Mouse (Mus musculus) embryonic facial prominence, embryonic 10.5 days (tissue): ENCODE measurements around the gene 4931422A03Rik. TPM values are rescaled to one million over a fixed set of nuclear protein-coding genes. Genes with fewer than 3 reads are reported as not detected.

Experiments
- DNase-seq: peaks from one replicate; pipeline ENCODE4 v3.0.0-alpha.2; 2017; ENCODE audit warnings: low spot score
- H3K27ac ChIP-seq: fragments of 300-500 bp; sonication (generic); replicated peaks from 2 replicates; pipeline ENCODE4 v1.5.1; 2016; ENCODE audit warnings: mild to moderate bottlenecking
- H3K27me3 ChIP-seq: fragments of 300-500 bp; sonication (generic); replicated peaks from 2 replicates; pipeline ENCODE4 v1.6.1; 2016; ENCODE audit warnings: low read depth, mild to moderate bottlenecking; ENCODE audit not compliant: poor library complexity, severe bottlenecking
- H3K36me3 ChIP-seq: fragments of 300-500 bp; sonication (generic); replicated peaks from 2 replicates; pipeline ENCODE4 v1.6.1; 2016; ENCODE audit warnings: mild to moderate bottlenecking, moderate library complexity
- H3K4me1 ChIP-seq: fragments of 300-500 bp; sonication (generic); 2 replicates; pipeline ENCODE4 v1.6.1; 2016
- H3K4me3 ChIP-seq: fragments of 300-500 bp; sonication (generic); 2 replicates; pipeline ENCODE4 v1.5.1; 2016; ENCODE audit warnings: mild to moderate bottlenecking, moderate library complexity
- H3K9me3 ChIP-seq: fragments of 300-500 bp; sonication (generic); 2 replicates; pipeline ENCODE4 v1.6.1; 2016; ENCODE audit warnings: mild to moderate bottlenecking
- WGBS: fragments of 180-500 bp; shearing (Covaris S2); methylation state at CpG from one replicate; pipeline ENCODE4 v1.1.7; 2016; 5-methylcytosine and 5-hydroxymethylcytosine counted together
- polyA plus RNA-seq: library from polyadenylated mRNA; unstranded; fragments of >200 nt; fragmentation: Nextera tagmentation; extraction: Ambion mirVana; gene quantifications from 2 replicates; pipeline ENCODE4 v1.2.1, GENCODE M21; 2016

Gene 4931422A03Rik
- polyA plus RNA-seq, 1 experiment from 2014 or later: 1.6 TPM

DNA sequence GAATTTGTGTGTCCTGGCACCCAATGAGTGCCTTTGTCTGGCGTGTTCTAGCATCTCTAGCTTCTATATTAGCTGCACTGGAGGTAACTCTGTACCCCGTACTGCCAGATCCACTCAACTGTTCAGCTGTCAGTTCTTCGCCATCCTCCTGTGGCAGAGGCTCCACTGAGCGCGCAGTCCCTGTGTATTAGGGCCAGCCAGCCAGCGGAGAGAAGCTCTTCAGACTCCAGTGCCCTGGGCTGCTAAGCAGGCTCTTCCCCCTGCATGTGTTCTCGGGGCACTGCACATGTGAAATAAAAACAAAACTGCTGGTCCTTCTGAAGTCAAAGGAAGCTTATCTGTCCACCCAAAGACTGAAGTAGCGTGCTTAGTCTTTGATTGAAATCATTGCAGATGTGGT, 50.9 kb downstream of the 4931422A03Rik start:
- H3K27ac ChIP-seq: no peak overlapping the region
- no peaks in the 10 kb centered on the region for H3K36me3 ChIP-seq

DNA sequence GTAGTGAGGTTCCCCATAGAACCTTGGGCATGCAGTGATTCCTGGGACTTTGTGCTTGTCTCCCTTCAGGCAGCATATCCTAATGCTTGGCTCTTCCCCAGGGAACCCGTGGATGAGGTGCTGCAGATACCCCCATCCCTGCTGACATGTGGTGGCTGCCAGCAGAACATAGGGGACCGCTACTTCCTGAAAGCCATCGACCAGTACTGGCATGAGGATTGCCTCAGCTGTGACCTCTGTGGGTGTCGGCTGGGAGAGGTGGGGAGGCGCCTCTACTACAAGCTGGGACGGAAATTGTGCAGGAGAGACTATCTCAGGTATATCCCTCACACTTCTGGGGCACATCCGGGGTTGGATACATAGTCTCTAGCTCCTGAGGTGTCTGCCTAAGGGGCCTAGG, 52.3 kb downstream of the 4931422A03Rik start:
- Histone ChIP-seq H3K9me3 (no peaks in the 10 kb centered on the region), H3K4me3 (no peak overlapping the region), H3K36me3 (no peaks in the 10 kb centered on the region), H3K4me1 (peaks cover 10% of the 10 kb centered on the region), H3K27me3 (peaks cover 57% of the 10 kb centered on the region), H3K27ac (no peak overlapping the region)
- 79% methylated on average over 7 of the region's 7 CpGs for WGBS
- DNase-seq: no peak

More for the DNA sequence above, 50.9 kb downstream of the 4931422A03Rik start:
- Histone ChIP-seq H3K4me1 (0 out of 2 replicates have a peak, but pooled peaks cover 2% of the 10 kb centered on the region), H3K9me3 (no peaks in the 10 kb centered on the region), H3K4me3 (no peak overlapping the region), H3K27me3 (peaks cover 44% of the 10 kb centered on the region)
- WGBS: 70% methylated on average over 8 of the region's 8 CpGs
- DNase-seq: no peak

DNA sequence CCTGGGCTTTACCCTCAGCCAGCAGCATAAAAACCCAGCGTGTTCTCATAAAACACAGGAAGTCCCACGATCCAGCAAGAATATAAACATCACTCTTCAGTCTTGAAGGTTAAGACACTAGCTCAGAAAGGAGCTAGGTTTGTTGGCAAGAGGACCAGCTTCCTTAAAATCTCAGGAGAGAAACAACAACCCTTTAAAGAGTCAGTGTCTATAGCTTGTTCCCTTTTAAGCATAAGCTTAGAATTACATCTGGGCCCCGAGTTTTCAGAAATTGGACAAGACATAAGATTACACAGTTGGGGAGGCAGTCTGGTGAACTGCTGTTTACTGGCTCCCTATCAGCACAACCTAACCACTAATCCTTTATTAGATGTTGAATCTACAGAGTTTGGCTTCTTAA, 56.3 kb downstream of the 4931422A03Rik start:
- no peak for DNase-seq
- H3K27ac ChIP-seq: no peak overlapping the region
- H3K9me3 ChIP-seq: no peaks in the 10 kb centered on the region
- peaks cover 25% of the 10 kb centered on the region for H3K4me1 ChIP-seq
- 0 out of 2 replicates have a peak overlapping the region, but pooled peaks have one; percentile 15 for H3K4me3 ChIP-seq
- H3K27me3 ChIP-seq: peaks cover 84% of the 10 kb centered on the region
- 25% methylated on average over 3 of the region's 3 CpGs for WGBS
- H3K36me3 ChIP-seq: no peaks in the 10 kb centered on the region

DNA sequence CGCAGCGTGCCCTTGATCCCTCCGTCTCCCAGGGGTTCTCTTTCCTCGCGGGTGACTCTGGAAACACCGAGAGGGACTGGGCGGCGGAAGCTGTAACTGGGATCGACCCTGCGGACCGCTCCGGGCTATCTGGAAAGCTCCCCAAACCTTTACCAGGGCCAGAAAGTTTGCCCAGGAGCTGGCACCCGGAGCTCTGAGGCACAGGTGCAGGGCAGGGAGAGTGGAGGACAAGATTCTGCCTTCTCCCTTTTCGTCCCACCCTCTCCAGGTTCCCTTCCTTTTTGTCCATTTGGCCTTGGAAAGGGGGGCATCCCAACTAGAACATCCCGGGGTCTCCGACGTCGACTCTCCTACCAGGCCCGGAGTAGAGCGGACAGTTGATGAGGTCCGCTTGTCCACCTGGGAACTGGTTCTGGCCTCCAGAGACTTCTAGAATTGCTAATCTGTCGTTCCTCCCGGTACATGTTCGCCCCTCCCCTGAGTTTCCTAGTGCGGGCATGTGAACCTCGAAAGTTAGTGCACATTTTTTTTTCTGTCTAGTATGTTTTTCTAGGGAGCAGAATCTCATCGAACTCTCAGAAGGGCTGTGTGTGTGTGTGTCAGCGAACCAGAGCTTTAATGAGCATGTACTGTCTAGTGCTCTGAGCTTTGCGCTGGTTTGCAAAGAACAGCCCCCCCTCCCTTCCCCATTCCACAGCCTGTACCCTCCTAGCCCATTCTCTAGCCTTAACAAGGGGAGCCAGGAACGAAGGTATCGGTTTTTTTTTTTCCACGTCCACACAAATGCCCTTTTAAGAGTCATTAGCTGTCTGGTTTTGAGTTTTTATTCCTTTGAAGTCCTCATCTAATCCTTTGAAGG, 57.1 kb downstream of the 4931422A03Rik start:
- peak overlapping the region; percentile 86 for H3K27ac ChIP-seq
- WGBS: 2% methylated on average over 32 of the region's 32 CpGs
- H3K27me3 ChIP-seq: peaks cover 91% of the 10 kb centered on the region
- peak overlapping the region; percentile 74 for H3K4me3 ChIP-seq
- peaks cover 25% of the 10 kb centered on the region for H3K4me1 ChIP-seq
- H3K9me3 ChIP-seq: no peaks in the 10 kb centered on the region
- no peaks in the 10 kb centered on the region for H3K36me3 ChIP-seq
- DNase-seq: peak; percentile 42

DNA sequence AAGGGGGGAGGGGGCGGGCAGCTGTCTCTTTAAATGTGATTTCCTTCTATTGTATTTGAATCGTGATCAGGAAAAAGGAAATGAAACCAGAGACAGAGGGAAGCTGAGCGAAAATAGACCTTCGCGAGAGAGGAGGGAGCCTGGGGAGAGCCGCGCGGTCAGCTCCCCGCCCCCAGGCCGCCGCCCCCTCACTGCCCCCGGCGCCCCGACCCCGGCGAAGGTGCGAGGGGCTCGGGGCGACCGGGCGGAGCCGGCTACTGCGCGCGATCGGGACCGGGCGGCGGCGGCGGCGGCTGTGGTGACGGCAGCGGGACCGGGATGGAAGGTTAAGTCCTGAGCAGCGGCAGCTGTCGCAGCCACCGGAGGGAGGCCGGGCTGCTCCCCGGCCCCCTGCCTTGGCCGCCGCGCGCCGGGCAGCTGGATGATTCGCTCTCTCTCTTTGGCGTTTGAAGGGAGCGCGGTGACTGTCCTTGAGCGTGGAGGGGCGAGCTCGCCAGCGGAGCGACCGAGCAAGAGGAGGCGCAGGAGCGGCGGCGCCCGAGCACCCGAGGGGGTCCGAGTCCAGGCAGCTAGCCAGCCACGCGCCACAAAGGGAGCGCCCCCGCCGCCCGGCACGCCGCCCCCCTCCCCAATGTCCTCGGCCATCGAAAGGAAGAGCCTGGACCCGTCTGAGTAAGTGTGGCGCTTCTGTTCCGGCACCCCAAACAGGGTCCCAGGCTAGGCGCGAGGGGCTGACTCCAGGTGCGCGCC, 57.9 kb downstream of the 4931422A03Rik start:
- peaks cover 25% of the 10 kb centered on the region for H3K4me1 ChIP-seq
- peaks cover 91% of the 10 kb centered on the region for H3K27me3 ChIP-seq
- WGBS: under 1% methylated on average over 79 of the region's 79 CpGs
- no peaks in the 10 kb centered on the region for H3K36me3 ChIP-seq
- peak overlapping the region; percentile 86 for H3K27ac ChIP-seq
- peak overlapping the region; percentile 74 for H3K4me3 ChIP-seq
- H3K9me3 ChIP-seq: no peaks in the 10 kb centered on the region
- DNase-seq: peak; percentile 71

DNA sequence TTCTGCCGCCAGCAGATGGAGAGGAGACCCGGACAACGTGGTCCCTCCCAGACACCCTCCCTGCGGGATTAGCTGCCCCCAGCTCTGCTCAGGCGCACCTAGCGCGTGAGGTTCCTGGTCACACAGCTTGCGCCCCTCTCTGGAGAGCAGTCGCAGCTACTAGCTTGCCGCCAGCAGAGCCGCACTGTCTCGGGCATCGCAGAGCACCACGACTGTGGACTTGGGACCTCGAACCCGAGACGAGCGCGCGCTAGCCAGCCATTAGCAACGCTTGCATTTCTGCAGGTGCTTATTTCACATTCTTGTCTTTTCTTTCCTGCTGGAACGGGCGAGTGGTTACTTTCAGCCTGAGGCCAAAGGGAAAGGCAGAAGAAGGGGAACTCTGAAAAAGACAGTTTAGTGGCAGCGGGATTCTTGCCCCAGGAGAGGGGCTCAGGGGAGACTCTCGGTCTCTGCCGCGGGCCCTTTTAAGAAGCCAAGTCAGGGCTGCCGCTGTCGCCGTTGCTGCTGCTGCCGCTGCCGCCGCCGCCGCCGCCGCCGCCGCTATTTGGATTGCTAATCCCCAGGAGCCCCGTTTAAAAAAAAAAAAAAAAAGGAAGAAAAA, 58.6 kb downstream of the 4931422A03Rik start:
- no peaks in the 10 kb centered on the region for H3K36me3 ChIP-seq
- no peaks in the 10 kb centered on the region for H3K9me3 ChIP-seq
- peak overlapping the region; percentile 74 for H3K4me3 ChIP-seq
- peak; percentile 76 for DNase-seq
- H3K27me3 ChIP-seq: peaks cover 93% of the 10 kb centered on the region
- H3K27ac ChIP-seq: peak overlapping the region; percentile 86
- peaks cover 25% of the 10 kb centered on the region for H3K4me1 ChIP-seq
- under 1% methylated on average over 40 of the region's 40 CpGs for WGBS

DNA sequence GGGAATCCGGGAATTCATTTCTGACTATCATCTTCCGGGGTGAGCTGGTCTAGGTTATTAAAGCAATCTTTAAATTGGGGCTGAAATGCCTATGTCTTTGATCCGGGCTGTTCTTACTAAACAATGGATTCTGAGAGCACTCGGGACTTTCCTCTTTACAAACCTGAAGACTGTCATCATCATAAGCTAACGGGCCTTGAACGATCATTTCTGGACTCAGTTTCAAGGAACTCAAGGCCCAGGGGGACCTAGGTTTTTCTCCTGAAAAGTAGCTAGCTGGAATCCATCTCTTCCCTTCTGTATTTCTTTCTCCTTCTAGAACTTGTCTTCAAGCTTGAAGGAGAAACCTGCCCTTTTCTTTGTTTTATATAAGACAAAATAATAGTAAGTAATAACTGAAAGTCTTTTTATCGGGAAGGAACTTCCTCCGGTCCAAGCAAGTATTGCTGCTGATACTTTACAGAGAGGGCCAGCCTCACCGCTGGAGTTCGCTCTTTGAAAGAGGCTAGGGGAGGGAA, 59.2 kb downstream of the 4931422A03Rik start:
- 17% methylated on average over 10 of the region's 10 CpGs for WGBS
- no peaks in the 10 kb centered on the region for H3K36me3 ChIP-seq
- peaks cover 25% of the 10 kb centered on the region for H3K4me1 ChIP-seq
- no peaks in the 10 kb centered on the region for H3K9me3 ChIP-seq
- peak overlapping the region; percentile 86 for H3K27ac ChIP-seq
- no peak for DNase-seq
- H3K27me3 ChIP-seq: peaks cover 90% of the 10 kb centered on the region
- H3K4me3 ChIP-seq: peak overlapping the region; percentile 74

DNA sequence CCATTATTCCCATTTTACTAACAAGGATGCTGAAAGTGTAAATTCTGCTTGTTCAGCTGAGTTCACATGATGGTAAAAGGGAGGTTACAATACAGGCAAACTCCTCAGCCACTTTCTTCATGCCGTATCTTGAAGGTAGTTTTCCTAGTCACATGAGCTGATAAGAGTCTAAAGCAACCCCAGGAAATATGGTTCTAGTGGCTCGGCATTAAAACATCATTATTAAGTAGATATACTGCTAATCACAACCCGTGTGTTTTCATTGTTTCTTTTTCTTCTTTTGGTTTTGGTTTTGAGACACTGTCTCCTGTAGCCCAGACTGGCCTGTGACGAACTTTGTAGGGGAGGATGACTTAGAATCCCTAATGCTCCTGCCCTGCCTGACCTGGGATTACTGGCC, 60.0 kb downstream of the 4931422A03Rik start:
- 70% methylated on average over 4 of the region's 4 CpGs for WGBS
- no peak for DNase-seq
- H3K27me3 ChIP-seq: peaks cover 82% of the 10 kb centered on the region

DNA sequence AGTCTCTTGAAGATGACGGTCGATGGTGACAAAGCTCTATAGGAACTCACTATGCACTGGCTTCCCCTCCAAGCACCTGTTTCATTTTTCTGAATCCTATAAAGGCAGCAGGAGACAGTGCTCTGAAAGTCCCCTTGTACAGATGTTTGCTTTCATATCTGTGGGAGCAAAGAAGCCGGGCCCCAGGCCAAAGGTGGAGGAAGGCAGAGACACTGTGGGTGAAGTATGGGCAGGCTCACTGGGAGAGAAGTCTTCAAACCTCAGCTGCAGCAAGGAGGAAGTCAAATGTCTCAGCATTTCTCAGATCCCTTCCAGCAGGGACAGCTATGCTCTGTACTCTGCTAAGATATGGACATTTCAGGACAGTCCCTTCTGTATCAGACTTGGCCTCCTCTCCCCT, 62.8 kb downstream of the 4931422A03Rik start:
- no peaks in the 10 kb centered on the region for H3K36me3 ChIP-seq
- H3K9me3 ChIP-seq: no peaks in the 10 kb centered on the region
- H3K27ac ChIP-seq: no peak overlapping the region
- peaks cover 54% of the 10 kb centered on the region for H3K27me3 ChIP-seq
- peaks cover 12% of the 10 kb centered on the region for H3K4me1 ChIP-seq
- H3K4me3 ChIP-seq: no peak overlapping the region
- 89% methylated on average over 3 of the region's 3 CpGs for WGBS
- DNase-seq: no peak

More for the DNA sequence above, 60.0 kb downstream of the 4931422A03Rik start:
- H3K9me3 ChIP-seq: no peaks in the 10 kb centered on the region
- peaks cover 25% of the 10 kb centered on the region for H3K4me1 ChIP-seq
- H3K27ac ChIP-seq: no peak overlapping the region
- H3K36me3 ChIP-seq: no peaks in the 10 kb centered on the region
- no peak overlapping the region for H3K4me3 ChIP-seq

DNA sequence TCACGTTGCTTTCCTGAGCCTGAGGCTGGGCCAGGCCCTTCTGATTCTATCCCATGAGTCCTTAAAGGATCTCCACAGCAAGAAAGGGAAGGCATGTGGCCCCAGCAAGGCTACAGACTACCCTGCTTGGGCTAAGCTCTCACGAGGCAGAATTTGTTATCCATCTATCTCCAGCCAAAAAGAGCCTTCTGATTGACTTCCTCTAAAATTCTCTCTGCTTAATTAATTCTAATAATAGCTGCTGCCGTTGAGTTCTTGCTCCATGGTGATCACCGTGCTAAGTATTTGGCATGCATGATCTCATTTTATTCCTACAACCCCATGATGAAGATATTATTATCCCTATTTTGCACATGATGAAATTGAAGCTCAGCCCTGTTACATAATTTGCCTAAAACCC, 65.8 kb downstream of the 4931422A03Rik start:
- Histone ChIP-seq H3K36me3 (no peaks in the 10 kb centered on the region), H3K4me3 (no peak overlapping the region), H3K4me1 (no peaks in the 10 kb centered on the region), H3K27me3 (peaks cover 26% of the 10 kb centered on the region), H3K27ac (no peak overlapping the region), H3K9me3 (no peaks in the 10 kb centered on the region)
- DNase-seq: no peak
- 81% methylated on average over 4 of the region's 4 CpGs for WGBS

DNA sequence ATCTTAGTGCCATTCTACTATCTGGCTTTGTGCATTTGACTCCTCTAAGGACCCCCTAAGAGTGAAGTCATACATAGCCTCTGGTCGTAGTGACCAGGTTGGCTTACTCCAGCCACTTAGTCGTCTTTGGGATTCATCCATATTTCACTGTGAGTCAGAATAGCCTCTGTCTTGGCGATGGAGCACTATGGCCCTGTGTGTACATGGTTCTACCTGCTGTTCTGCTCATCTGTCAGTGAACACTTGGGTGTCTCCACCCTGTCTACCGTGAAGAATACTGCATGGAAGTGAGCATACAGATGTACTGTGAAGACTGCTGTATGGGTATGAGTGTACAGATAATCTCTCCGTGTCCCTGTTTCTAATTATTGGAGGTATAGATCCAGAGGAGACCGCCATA, 68.6 kb downstream of the 4931422A03Rik start:
- no peak overlapping the region for H3K4me3 ChIP-seq
- H3K27ac ChIP-seq: no peak overlapping the region
- WGBS: 88% methylated on average over 6 of the region's 6 CpGs
- H3K36me3 ChIP-seq: no peaks in the 10 kb centered on the region
- no peaks in the 10 kb centered on the region for H3K27me3 ChIP-seq
- no peaks in the 10 kb centered on the region for H3K9me3 ChIP-seq
- H3K4me1 ChIP-seq: no peaks in the 10 kb centered on the region
- no peak for DNase-seq

DNA sequence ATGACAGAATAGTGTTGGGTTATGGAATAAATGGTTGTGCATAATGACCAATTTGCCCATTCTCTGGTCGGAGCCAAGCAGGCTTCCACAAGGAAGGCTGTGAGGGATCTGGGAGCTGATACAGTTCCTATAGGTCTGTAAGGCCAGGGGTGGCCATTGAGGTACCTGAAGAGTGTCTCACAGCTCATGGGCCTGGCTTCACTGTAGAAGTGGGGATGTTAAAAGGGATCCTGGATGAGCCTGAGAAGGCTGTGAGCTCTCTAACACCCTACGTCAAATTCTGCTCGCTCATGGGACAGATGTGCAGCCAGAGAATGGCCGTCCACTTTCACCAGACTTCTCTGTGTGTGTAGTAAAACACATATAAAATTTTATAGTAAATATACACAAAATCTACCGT, 69.1 kb downstream of the 4931422A03Rik start:
- no peaks in the 10 kb centered on the region for H3K27me3 ChIP-seq
- 90% methylated on average over 5 of the region's 5 CpGs for WGBS
- H3K27ac ChIP-seq: no peak overlapping the region
- DNase-seq: no peak
- H3K4me1 ChIP-seq: no peaks in the 10 kb centered on the region
- H3K9me3 ChIP-seq: no peaks in the 10 kb centered on the region
- H3K4me3 ChIP-seq: no peak overlapping the region
- H3K36me3 ChIP-seq: no peaks in the 10 kb centered on the region
